Mouse (Mus musculus) small intestine, adult 2 months (tissue): ENCODE measurements around the gene Ffar3.
"Not testable (repeated sequence)": the region's sequence is repeated elsewhere in the genome, so short reads cannot be mapped to it uniquely, and the experiment has no call there.

ENCODE experiments used
- CTCF ChIP-seq: fragments of 200-500 bp; IDR thresholded peaks from 2 replicates; pipeline ENCODE4 v1.5.1; 2012; ENCODE audit warnings: low read depth, mild to moderate bottlenecking, control low read depth, inconsistent platforms, low read length, moderate library complexity, mixed read lengths; ENCODE audit not compliant: insufficient replicate concordance, insufficient read length; ENCODE audit errors: extremely low read depth
- POLR2A ChIP-seq: fragments of 200-500 bp; IDR thresholded peaks from 2 replicates; pipeline ENCODE4 v1.6.1; 2012; ENCODE audit warnings: low read depth, mild to moderate bottlenecking, control low read depth, inconsistent platforms, low read length, moderate library complexity

GRCm38 (mm10) chr7:30832684-30833083 is 23.3 kb downstream of the Ffar3 start:
- not testable (repeated sequence) for TF ChIP-seq CTCF, POLR2A
